Mouse (Mus musculus) layer of hippocampus, adult 9-10 months (tissue): ENCODE measurements around the gene Psen1.

Source experiments
- DNase-seq: peaks from one replicate; pipeline ENCODE4 v3.0.0; 2022; ENCODE audit warnings: low spot score

The Psen1 gene

GRCm38 (mm10) chr12:83776766-83777165 is 88.8 kb downstream of the Psen1 start:
- DNase-seq, result no peak

GRCm38 (mm10) chr12:83780181-83780580 is 92.2 kb downstream of the Psen1 start:
- no peak for DNase-seq

GRCm38 (mm10) chr12:83781204-83781603 is 93.3 kb downstream of the Psen1 start:
- DNase-seq, result no peak

- no peak for DNase-seq
Observed at GRCm38 (mm10) chr12:83781640-83782278, 93.8 kb downstream of the Psen1 start.

- no peak for DNase-seq
Observed at GRCm38 (mm10) chr12:83782669-83783068, 94.7 kb downstream of the Psen1 start.
